Mouse (Mus musculus): ENCODE data around the gene Kif2c.

Gene Kif2c

DNA sequence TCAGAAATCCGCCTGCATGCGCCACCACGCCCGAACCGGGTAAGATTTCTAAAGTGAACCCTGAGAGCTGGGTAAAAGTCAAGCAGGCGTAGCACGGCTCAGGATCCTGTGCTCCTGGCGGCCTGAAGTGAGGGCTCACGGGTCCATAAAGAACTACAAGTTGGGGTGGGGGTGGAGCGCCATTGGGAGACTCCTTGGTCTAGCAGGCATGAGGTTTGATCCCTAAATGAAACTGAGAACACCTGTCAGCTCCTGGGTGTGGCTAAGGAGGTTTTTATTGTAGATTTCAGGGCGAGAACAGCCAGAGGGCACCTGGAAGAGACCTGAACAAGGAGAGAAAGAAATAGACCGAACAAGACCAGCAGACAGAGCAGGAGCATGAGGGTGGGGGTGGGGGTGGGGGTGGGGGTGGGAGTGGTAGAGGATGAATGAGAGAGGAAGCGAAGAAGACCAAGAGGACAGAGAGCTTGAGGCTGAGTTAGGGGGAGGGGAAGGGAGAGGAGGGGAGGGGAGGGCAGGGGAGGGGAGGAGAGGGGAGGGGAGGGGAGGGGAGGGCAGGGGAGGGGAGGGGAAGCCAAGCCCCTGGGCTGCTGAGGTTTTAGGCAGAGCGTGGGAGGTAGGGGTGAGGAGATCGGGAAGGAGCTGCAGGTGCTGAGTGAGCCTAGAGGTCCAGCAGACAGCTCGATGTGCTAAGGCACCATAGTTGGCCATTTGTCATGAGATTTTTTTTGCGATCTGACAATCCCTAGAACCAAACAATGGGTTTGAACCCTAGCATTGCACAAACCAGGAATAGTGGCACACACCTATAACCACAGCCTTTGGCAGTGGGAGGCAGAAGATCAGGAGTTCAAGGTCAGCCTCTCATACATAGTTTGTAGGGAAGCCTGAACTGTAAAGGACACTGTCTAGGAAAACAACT, 43.9 kb downstream of the Kif2c start:
- no peak for DNase-seq (ENCODE audit: low spot score in 2 of 2)

DNA sequence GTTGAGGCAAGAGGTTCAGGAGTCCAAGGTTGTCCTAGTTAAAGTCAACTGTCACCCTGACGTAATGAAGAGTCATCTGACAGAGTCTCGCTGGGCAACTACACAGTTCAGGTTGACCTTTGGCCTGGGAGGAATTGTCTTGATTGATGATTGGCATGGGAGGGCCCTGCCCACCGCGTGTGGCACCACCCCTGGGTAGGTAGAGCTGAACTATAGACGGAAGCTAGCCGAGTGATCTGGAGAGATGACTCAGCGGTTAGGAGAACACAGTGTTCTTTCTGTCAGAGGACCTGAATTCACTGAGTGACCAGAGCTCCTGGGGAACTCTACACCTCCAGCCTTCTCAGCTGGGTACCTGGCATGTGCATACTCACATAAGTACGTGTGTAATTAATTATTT, 46.4 kb downstream of the Kif2c start:
- no peak for DNase-seq (ENCODE audit: low spot score in 2 of 2)

DNA sequence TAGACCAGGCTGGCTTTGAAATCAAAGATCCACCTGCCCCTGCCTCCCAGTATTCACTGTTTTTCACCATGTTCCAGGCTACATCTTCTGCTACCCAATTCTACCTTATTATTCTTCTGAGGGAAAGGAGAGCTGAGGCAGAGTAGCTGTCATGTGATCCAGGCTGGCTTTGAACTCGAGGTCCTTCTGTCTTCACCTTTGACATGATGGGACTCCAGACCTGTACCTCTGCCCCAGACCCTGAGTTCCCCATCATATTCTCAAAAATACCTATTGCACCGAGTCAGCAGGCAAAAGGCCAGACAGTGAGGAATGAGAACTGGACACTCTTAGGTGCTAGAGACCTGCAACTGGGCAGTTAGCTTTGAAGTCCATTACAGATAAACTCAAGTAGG, 47.8 kb downstream of the Kif2c start:
- DNase-seq (ENCODE audit: low spot score in 2 of 2): no peak

DNA sequence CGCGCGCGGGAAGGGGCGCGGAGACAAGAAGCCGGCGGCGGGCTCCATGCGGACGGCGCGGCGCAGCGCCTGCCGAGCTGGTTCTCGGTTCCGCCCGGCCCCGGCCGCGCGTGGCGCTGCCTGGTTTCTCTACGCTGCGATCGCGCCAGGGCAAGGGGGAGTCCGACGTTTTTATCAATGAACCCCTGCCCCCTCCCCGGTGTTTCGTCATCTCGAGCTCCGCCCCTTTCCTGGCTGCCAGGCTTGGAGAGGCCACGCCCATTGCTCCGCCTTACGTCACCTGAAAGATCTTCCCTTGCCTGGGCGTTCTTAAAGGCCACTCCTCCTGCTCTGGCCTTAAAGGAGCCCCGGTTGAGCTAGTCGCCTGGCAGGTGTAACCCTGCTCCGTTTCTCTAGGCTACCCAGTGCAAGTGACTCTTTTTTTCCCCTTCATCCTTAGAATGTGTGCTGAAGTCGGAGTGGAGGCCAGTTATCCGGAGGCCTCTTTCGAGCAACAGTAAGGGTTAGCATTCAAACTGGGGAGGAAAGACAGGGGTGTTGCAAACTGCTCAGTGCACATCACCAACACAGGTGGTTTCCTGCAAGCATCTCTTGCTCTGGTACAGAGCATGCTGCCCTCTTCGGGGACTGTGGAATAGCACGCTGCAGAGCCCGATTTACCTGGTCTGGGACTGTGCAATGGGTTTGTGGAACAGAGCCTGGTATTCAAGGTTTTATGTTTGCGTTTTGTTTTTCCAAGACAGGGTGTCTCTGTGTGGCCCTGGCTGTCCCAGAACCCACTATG, 48.4 kb downstream of the Kif2c start, which contains the start of gene Plk3:
Gene Plk3 (minus strand): TSS at position 147 of the 784 bp plus-strand sequence.
- DNase-seq (ENCODE audit: low spot score in 2 of 2): peak; percentile 95 to 97

DNA sequence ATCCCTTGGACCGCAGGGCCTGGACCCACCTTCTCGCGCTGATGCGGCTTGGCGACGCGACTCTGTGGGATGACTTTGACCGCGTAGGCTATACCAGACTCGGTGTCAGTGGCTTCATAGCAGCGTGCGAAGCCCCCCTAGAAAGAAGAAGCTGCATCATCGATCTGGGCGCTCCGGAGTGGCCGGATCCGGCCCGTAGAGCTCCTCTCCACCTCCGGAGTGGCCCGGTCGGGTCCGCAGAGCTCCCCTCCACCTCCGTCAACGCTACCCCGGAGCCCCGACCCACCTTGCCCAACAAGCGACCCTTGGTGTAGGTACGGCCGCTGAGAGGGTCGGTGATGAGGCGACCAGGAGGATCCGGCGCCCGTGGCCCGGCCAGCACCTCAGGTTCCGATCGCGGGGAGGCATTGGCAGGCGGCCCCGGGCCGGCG, 49.1 kb downstream of the Kif2c start:
- DNase-seq (ENCODE audit: low spot score in 2 of 2): no peak

DNA sequence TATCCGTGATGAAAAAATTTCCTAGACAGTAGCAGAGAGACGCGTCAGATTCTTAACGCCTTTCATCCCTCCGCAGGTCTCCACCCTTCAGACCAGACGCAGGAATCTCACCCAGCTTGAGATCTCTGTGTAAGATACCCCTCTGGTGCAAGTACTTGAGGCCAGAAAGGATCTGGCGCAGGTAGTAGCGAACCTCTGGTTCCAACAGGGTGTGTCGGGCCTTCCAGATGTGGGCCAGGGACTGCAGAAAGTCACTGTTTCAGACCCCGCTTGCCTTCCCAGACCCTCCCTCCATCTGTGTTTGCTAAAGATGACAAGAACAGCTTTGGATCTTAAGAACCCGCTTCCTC, 49.7 kb downstream of the Kif2c start:
- no peak for DNase-seq (ENCODE audit: low spot score in 2 of 2)

DNA sequence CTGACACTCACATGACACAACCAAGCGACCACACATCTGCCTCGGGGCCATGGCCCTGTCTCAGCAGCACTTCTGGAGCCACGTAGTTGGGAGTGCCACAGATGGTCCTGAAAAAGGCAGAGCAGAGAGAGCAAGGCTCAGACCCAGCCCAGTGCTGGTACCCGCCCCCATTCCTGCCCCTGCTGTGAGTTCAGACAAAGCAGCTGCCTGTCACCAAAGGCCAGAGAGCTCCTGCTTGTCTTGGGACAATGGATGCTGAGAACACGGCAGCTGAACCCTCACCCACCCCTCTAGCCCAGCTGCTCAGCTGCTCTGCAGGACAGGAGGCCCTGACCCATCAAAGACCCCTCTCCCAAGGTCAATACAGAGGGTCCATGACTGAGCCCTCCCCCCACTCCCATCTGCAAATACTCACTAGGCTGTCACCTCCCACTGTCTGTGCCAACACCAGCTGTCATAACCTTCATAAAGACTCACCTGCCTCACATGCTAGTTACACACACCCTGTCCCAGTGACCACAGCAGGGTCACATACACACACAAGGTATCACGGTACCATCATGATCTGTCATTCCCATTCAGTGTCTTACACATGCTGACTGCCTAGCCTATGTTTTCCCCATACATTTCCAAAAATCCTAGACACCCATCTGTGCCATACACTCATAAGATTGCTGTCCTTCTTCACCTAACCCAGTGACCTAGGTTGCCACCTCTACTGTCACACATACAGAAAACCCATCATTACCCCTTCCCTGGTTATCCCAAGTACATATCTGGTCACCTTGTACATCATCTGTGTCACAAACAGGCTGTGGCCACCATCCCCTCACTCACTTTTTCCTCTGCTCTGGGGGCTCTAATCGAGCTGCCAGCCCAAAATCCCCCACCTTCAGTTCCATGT, 50.3 kb downstream of the Kif2c start:
- no peak for DNase-seq (ENCODE audit: low spot score in 2 of 2)

DNA sequence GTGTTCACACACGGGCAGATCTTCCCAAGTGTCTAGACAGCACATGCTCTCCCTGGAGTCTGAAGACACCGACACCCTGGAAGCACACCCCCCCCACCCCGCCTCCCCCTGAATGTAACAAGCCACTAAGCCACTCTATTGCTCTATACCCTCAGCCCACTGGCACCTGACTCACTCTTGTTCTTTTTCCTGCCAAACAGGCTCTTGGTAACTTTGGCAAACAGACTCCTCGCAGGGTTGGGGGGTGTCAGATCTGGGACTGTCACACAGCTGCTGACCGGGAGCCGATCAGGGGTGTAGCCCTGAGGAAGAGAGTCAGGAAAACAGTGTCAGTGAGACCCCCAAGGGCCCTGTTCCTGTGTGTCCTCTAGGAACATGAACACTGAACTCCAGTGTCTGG, 51.2 kb downstream of the Kif2c start:
- DNase-seq (ENCODE audit: low spot score in 2 of 2): no peak

DNA sequence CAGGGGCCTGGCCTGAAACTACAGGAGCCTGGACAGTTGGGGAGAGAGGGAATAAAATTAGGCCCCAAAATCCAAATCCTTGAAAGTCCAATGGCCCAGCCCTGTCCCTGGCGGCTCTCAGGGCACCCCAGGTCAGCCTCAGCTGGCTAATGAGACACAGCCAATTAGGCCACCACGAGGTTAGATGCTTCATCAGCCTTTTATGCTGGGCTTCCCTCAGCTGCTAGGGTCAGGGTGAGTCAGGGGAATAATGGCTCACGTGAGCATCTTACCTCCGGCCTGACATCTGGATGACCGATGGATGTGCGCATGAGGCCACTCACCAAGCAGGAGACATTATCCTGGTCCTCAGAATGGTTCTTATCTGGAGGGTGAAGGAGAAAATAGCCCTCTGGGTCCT, 51.6 kb downstream of the Kif2c start:
- DNase-seq (ENCODE audit: low spot score in 2 of 2): no peak

DNA sequence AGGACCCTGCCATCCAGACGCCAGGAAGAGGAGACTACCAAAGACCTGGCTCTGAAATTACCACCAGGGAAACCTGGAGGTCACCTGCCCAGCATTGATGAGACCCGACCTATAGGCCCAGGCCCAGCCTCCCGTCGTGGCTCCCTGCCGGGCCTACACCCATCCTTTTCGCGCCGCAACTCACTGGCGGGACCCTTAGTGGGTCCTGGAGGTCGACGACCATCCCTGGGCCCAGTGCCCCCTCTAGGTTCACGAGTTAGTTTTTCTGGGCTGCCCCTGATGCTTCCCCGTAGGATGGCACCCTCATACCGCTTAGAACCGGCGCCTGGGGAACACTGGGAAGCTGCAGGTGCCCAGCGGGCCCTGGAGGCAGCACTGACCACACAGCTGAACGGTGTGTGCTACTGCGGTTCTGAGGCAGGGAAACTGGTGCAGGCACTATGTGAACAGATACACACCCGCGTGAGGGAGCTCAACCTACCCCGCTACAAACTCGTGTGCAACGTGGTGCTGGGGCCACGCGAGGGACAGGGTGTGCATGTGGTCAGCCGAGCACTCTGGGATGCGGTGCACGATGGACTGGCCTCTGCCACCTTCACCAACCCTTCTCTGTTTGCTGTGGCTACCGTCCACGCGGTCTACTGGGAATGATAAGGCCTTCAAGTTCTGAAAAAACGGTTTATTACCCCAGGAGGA, 54.3 kb downstream of the Kif2c start:
- DNase-seq (ENCODE audit: low spot score in 2 of 2): no peak

DNA sequence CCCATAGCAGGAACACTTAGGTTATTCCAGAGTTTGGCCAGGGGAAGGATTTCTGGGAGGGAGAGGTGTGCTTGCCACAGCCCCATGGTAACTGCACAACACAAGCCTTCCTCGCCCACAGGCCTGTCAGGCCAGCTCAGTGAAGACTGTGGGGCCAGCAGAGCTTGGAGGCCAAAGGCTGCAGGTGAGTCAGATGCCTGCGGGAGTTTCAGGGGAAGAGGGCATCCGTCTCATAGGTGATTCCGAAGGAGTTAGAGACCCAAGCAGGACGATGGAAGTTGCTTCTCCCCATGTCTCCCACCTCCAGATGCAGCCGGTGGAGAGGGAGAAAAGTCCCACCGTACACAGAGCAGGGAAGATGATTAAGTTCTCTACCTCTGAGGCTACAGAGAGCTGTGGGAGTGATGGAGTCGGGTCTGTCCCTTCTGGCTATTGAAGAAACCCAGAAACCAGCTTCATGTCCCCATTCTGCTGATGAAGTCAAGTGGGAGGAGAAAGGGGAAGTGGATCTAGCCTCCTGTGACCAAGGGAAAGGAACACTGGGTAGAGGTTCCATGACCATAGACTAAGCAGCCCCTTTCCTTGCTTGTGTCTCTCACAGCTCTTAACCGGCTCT, 55.7 kb downstream of the Kif2c start, which contains the start of gene Tctex1d4:
Gene Tctex1d4 (plus strand): TSS at position 120 of the 616 bp plus-strand sequence.
- DNase-seq (ENCODE audit: low spot score in 2 of 2): peak in 1 of 2 experiments; percentile 63

DNA sequence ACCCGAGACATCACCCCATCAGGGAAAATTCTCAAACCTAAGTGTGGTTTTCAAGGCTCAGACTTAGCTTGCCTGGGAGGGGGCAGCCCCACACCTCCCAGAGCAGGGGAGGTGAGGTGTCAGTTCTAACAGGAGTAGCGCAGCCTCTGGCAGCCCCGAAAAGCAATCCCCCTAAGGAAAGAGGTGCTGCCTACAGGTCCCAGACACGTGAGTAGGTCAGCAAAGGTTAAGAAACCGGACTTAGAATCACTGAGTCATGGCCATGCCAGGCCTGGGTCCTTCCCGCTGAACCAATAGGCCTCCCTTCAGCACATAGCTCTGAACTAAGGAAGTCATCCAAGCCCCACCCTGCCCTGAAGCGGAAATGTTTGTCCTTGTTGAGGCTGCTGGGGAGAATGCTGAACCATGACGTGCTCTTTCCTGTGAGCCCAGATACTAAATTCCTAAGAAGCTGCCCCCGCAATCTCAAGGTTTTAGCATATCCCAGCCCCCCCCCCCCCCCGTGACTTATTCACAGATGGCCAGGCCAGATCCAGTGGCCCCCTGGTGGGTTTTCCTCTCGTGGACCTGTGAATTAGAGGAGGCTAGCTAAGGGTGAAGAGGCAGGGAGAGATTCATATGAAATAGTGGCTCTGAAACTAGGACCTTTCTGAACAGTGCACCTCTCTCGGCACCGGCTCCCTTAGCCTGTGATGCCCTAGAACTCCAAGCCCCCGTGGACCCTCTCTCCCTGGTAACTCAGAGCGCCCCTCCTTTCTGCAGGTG, 56.3 kb downstream of the Kif2c start:
- peak in 1 of 2 experiments; percentile 52 for DNase-seq (ENCODE audit: low spot score in 2 of 2)

DNA sequence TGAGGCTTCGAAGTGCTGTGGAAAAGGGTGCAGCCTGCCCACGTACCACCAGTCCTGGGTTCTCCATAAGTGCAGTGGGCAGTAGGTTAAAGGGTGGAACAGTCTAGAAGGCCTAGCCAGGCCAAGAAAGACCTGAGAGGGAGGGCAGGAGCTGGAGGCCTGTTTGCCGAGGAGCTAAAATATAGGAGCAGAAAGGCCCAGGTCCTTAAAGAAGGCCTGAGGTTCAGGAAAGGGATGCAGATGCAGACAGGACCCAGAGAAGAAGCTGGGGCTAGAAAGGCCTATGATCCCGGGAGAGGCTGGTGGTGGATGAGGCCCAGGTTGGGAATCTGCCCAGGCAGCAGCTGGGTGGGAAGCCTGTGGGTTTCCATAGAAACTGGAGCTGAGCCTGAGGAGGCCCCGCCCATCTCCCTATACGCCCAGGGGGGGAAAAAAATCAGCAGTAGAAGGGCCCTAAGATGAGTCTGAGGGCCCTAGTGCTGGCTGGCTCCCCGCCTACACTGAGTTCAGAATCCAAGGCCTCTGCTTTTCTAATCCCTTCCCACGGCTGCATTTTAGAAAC, 57.0 kb downstream of the Kif2c start, which contains the start of gene Btbd19:
Gene Btbd19 (minus strand): TSS at position 378 of the 562 bp plus-strand sequence.
- DNase-seq (ENCODE audit: low spot score in 2 of 2): no peak

DNA sequence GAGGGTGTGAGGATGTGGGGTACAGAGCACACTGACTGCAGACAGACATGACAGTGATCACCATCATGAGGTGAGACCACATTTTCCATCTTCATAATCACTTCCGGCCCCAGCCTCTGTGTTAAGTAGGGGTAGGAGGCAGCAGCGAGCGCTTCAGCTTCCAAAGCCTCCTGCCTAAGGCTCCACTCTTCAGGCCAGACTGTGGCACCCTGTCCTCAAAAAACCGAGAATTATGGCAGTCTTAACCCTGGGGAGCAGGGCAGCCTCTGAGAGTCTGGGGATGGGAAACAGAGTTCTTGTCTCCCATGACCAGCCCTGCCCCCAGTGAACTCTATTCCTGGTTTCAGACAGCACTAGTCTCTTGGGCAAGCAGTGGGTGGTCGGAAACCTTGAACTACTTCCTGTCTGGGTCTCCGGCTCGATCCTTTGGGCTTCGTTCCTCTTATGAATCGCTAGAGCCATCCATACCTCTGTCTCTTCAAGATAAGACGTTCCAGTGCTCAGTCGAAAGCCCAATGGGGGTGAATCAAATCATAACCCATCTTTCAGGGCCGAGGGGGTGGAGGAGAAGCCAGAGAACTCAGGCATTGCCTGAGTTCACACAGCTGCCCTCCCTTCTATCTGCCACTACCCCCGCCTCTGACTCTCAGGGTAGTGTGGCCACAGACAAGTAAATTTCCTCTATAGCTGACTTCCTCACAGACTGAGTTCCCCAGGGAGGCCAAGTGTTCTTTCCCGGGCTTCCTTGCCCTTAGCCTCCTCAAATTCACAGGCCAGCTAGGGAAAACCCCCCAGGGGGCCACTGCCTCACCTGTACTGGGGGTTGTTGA, 57.7 kb downstream of the Kif2c start:
- DNase-seq (ENCODE audit: low spot score in 2 of 2): peak; percentile 57 to 77

DNA sequence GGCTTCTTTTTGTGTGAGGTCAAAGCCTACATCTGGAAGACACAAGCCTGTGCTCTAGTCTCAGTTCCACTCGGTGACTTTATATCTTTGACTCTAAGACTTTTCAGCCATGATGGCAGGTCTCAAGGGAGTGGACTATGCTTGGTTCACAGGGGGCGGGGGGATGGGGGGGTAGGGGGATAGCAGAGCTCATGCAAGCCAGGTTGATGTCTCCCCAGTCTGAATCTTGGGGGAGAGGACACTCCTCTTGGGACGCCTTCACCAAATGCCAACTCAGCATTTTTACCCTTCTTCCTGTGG, 58.3 kb downstream of the Kif2c start:
- no peak for DNase-seq (ENCODE audit: low spot score in 2 of 2)

DNA sequence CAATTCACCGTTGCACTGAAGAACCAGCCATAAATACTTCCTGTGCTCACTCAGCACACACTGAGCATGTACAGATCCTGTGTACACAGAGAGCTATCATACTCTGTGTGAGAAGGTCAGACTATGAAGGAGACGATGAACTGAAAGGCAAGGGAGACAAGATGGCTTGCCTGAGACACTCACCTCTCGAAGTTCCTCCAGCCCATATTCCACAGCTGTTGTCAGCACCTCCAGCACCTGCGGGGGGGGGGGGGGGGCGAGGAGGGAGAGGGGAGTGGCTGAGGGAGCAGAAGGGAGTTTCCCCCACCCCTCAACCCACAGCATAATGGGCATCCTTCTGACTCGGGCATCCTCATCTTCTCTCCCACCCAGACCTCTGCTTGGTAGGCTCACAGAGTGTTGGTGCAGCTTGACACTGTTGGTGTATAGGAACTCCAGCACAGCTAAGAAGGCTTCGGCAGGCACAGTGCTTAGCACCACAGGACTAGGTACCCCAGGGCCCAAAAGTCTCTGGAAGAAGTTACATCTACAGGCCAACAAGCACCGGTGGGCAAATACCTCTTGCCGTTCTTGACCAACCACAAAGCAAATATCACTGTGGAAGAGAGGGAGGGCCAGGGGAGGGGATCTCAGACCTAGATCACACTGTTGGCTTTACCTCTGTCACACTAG, 58.8 kb downstream of the Kif2c start:
- DNase-seq (ENCODE audit: low spot score in 2 of 2): no peak

DNA sequence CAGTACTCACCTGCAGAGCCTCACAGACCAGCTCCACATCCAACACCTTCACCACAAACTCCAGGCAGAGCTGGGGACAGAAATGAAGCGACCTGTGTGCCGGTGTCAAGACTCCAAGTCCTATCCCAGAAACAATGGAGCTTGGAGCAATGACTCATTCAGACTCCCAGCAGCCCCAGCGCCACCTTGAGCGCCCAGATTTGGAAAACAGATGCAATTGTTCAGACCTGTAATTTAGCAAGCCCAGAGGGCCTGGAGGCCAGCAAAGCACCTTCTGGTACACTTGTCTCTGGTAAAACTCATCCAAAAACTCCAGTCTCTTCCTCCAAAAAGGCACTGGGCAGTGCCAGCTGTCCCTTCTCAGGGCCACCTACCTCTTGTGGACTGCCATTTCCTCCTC, 60.2 kb downstream of the Kif2c start:
- DNase-seq (ENCODE audit: low spot score in 2 of 2): peak in 1 of 2 experiments; percentile 60
